Mouse (Mus musculus): ENCODE results near the gene Frmd4b. TPM values are rescaled to one million over a fixed set of nuclear protein-coding genes. Genes with fewer than 3 reads are reported as not detected.

Gene Frmd4b
- polyA plus RNA-seq, 2 experiments: 5.7 to 6.4 TPM

- H3K4me3 ChIP-seq (ENCODE audit: insufficient read depth in 1 of 2, low read depth in 2 of 2, low read length in 2 of 2): no peak overlapping the region
- no peak overlapping the region for H3K27ac ChIP-seq
- ATAC-seq (ENCODE audit: insufficient read depth): peak; percentile 55
- TF ChIP-seq EP300 (IDR thresholded peaks at IDR 0.05; ENCODE audit: low read depth): peak; percentile 44
- no peak for TF ChIP-seq CTCF (IDR thresholded peaks at IDR 0.05; ENCODE audit: low read depth)
- no peak overlapping the region for H3K9ac ChIP-seq (replicated peaks)
- no peaks in the 10 kb centered on the region for H3K36me3 ChIP-seq (replicated peaks; ENCODE audit: control insufficient read depth, insufficient read depth, low read depth)
- H3K4me1 ChIP-seq (replicated peaks; ENCODE audit: control insufficient read depth in 2 of 2, insufficient read depth in 2 of 2, low read length in 1 of 2): peaks cover 34 to 66% of the 10 kb centered on the region in 2 experiments
- H3K9me3 ChIP-seq (ENCODE audit: control insufficient read depth, low read length): no peaks in the 10 kb centered on the region
- peak; percentile 30 to 46 (median 36) for DNase-seq (ENCODE audit: low read depth in 3 of 3, low spot score in 3 of 3)
- 18% methylated on average over 5 of the region's 5 CpGs for WGBS (ENCODE audit: insufficient replicate concordance)
- peak overlapping the region; percentile 49 for H3K4me2 ChIP-seq (ENCODE audit: low read depth)
- H3K27me3 ChIP-seq (ENCODE audit: control insufficient read depth, insufficient read depth, low read length): no peaks in the 10 kb centered on the region
Measured at GRCm38 (mm10) chr6:97407425-97407824, 209.9 kb downstream of the Frmd4b start.

- H3K27me3 ChIP-seq (ENCODE audit: control insufficient read depth, insufficient read depth, low read length): no peaks in the 10 kb centered on the region
- TF ChIP-seq CTCF (IDR thresholded peaks at IDR 0.05; ENCODE audit: low read depth) (no peak), EP300 (IDR thresholded peaks at IDR 0.05; ENCODE audit: low read depth) (peak; percentile 81)
- H3K4me2 ChIP-seq (ENCODE audit: low read depth): peak overlapping the region; percentile 37
- H3K9ac ChIP-seq (replicated peaks): no peak overlapping the region
- peaks cover 34 to 62% of the 10 kb centered on the region in 2 experiments for H3K4me1 ChIP-seq (replicated peaks; ENCODE audit: control insufficient read depth in 2 of 2, insufficient read depth in 2 of 2, low read length in 1 of 2)
- ATAC-seq (ENCODE audit: insufficient read depth): peak; percentile 84
- no peaks in the 10 kb centered on the region for H3K9me3 ChIP-seq (ENCODE audit: control insufficient read depth, low read length)
- WGBS (ENCODE audit: insufficient replicate concordance): 12% methylated on average over 7 of the region's 7 CpGs
- peak; percentile 48 to 50 (median 50) for DNase-seq (ENCODE audit: low read depth in 3 of 3, low spot score in 3 of 3)
- no peak overlapping the region for H3K4me3 ChIP-seq (ENCODE audit: insufficient read depth in 1 of 2, low read depth in 2 of 2, low read length in 2 of 2)
- H3K27ac ChIP-seq: no peak overlapping the region
- no peaks in the 10 kb centered on the region for H3K36me3 ChIP-seq (replicated peaks; ENCODE audit: control insufficient read depth, insufficient read depth, low read depth)
Measured at GRCm38 (mm10) chr6:97405311-97405710, 212.0 kb downstream of the Frmd4b start.

- Histone ChIP-seq H3K9ac (replicated peaks) (no peak overlapping the region), H3K4me3 (ENCODE audit: insufficient read depth in 1 of 2, low read depth in 2 of 2, low read length in 2 of 2) (no peak overlapping the region), H3K36me3 (replicated peaks; ENCODE audit: control insufficient read depth, insufficient read depth, low read depth) (no peaks in the 10 kb centered on the region), H3K4me2 (ENCODE audit: low read depth) (no peak overlapping the region), H3K27ac (no peak overlapping the region), H3K9me3 (ENCODE audit: control insufficient read depth, low read length) (no peaks in the 10 kb centered on the region), H3K27me3 (ENCODE audit: control insufficient read depth, insufficient read depth, low read length) (no peaks in the 10 kb centered on the region), H3K4me1 (replicated peaks; ENCODE audit: control insufficient read depth in 2 of 2, insufficient read depth in 2 of 2, low read length in 1 of 2) (peaks cover 28 to 42% of the 10 kb centered on the region in 2 experiments)
- ATAC-seq (ENCODE audit: insufficient read depth) (no peak), DNase-seq (ENCODE audit: low read depth in 3 of 3, low spot score in 3 of 3) (no peak)
- TF ChIP-seq CTCF (IDR thresholded peaks at IDR 0.05; ENCODE audit: low read depth) (no peak), EP300 (IDR thresholded peaks at IDR 0.05; ENCODE audit: low read depth) (no peak)
- WGBS (ENCODE audit: insufficient replicate concordance): 55% methylated on average over 10 of the region's 10 CpGs
Measured at GRCm38 (mm10) chr6:97402822-97403472, 214.4 kb downstream of the Frmd4b start.

- no peak for TF ChIP-seq EP300 (IDR thresholded peaks at IDR 0.05; ENCODE audit: low read depth)
- TF ChIP-seq CTCF (IDR thresholded peaks at IDR 0.05; ENCODE audit: low read depth): no peak
- 76% methylated on average over 6 of the region's 6 CpGs for WGBS (ENCODE audit: insufficient replicate concordance)
Measured at GRCm38 (mm10) chr6:97400446-97400845, 216.9 kb downstream of the Frmd4b start.

GRCm38 (mm10) chr6:97397935-97398334, 219.4 kb downstream of the Frmd4b start:
- H3K27me3 ChIP-seq (ENCODE audit: control insufficient read depth, insufficient read depth, low read length): no peaks in the 10 kb centered on the region
- DNase-seq (ENCODE audit: low read depth in 3 of 3, low spot score in 3 of 3) (no peak), ATAC-seq (ENCODE audit: insufficient read depth) (no peak)
- H3K4me3 ChIP-seq (ENCODE audit: insufficient read depth in 1 of 2, low read depth in 2 of 2, low read length in 2 of 2): no peak overlapping the region
- no peak overlapping the region for H3K27ac ChIP-seq
- TF ChIP-seq EP300 (IDR thresholded peaks at IDR 0.05; ENCODE audit: low read depth) (no peak), CTCF (IDR thresholded peaks at IDR 0.05; ENCODE audit: low read depth) (no peak)
- no peak overlapping the region for H3K4me2 ChIP-seq (ENCODE audit: low read depth)
- H3K36me3 ChIP-seq (replicated peaks; ENCODE audit: control insufficient read depth, insufficient read depth, low read depth): no peaks in the 10 kb centered on the region
- 86% methylated on average over 4 of the region's 4 CpGs for WGBS (ENCODE audit: insufficient replicate concordance)
- H3K9ac ChIP-seq (replicated peaks): no peak overlapping the region
- H3K9me3 ChIP-seq (ENCODE audit: control insufficient read depth, low read length): no peaks in the 10 kb centered on the region
- peaks cover 0 to 5% of the 10 kb centered on the region in 2 experiments; a peak in 3 of 4 replicates for H3K4me1 ChIP-seq (replicated peaks; ENCODE audit: control insufficient read depth in 2 of 2, insufficient read depth in 2 of 2, low read length in 1 of 2)

More at GRCm38 (mm10) chr6:97400446-97400845, 216.9 kb downstream of the Frmd4b start:
- Histone ChIP-seq H3K27me3 (ENCODE audit: control insufficient read depth, insufficient read depth, low read length) (no peaks in the 10 kb centered on the region), H3K9ac (replicated peaks) (no peak overlapping the region), H3K27ac (no peak overlapping the region), H3K4me3 (ENCODE audit: insufficient read depth in 1 of 2, low read depth in 2 of 2, low read length in 2 of 2) (no peak overlapping the region), H3K4me1 (replicated peaks; ENCODE audit: control insufficient read depth in 2 of 2, insufficient read depth in 2 of 2, low read length in 1 of 2) (peaks cover 6 to 17% of the 10 kb centered on the region in 2 experiments), H3K9me3 (ENCODE audit: control insufficient read depth, low read length) (no peaks in the 10 kb centered on the region), H3K36me3 (replicated peaks; ENCODE audit: control insufficient read depth, insufficient read depth, low read depth) (no peaks in the 10 kb centered on the region), H3K4me2 (ENCODE audit: low read depth) (no peak overlapping the region)
- ATAC-seq (ENCODE audit: insufficient read depth) (no peak), DNase-seq (ENCODE audit: low read depth in 3 of 3, low spot score in 3 of 3) (no peak)

Data from liver, embryonic 14.5 days (tissue).